Mouse (Mus musculus): Measurements from ENCODE around the gene F11. TPM values are rescaled to one million over a fixed set of nuclear protein-coding genes. Genes with fewer than 3 reads are reported as not detected.

Gene F11
- polyA plus RNA-seq (2012) = not detected in 2 replicates

GRCm38 (mm10) chr8:45261920-45262319 lies at the start of gene F11:
TSS of gene F11 (minus strand) at chr8:45262031.

GRCm38 (mm10) chr8:45308366-45308765 lies 46.5 kb upstream of the F11 start, which contains the start of gene Gm45753:
TSS of gene Gm45753 (minus strand) at chr8:45308466.

GRCm38 (mm10) chr8:45294687-45295086 lies 32.9 kb upstream of the F11 start, which contains the start of gene Klkb1:
TSS of gene Klkb1 (minus strand) at chr8:45294859.

Other genes with a start within 250 kb of the F11 start
- gene Mtnr1a, start 192.9 kb downstream of the F11 start, polyA plus RNA-seq (2012) = 0.03 TPM in 1 of 2 replicates, not detected in the other
- not detected in 2 replicates for gene Klkb1, start 32.8 kb upstream of the F11 start, polyA plus RNA-seq (2012)
- gene Gm45753, start 46.4 kb upstream of the F11 start, polyA plus RNA-seq (2012) = not detected in 2 replicates
- gene Cyp4v3, start 71.2 kb upstream of the F11 start, polyA plus RNA-seq (2012) = 1.8 and 1.9 TPM in 2 replicates
- gene Fam149a, start 120.3 kb upstream of the F11 start, polyA plus RNA-seq (2012) = 0.02 and 0.21 TPM in 2 replicates
- gene Tlr3, start 149.0 kb upstream of the F11 start, polyA plus RNA-seq (2012) = 0.13 and 0.29 TPM in 2 replicates
- 0.02 and 0.14 TPM in 2 replicates for gene Sorbs2, start 245.8 kb upstream of the F11 start, polyA plus RNA-seq (2012)

All from megakaryocyte-erythroid progenitor cell, adult 5 weeks (primary cell).